Mouse (Mus musculus) natural killer cell, adult 2 months (primary cell): ENCODE measurements around the gene Col12a1.
"Not testable (repeated sequence)": the region's sequence is repeated elsewhere in the genome, so short reads cannot be mapped to it uniquely, and the experiment has no call there.

ENCODE experiments used
- DNase-seq, 2 experiments: peaks; one replicate each; pipeline ENCODE4 v3.0.0; 2022; ENCODE audit warnings: low spot score in 2 of 2

Col12a1 gene

GRCm38 (mm10) chr9:79689771-79690535 lies 28.7 kb downstream of the Col12a1 start:
- no peak for DNase-seq

- DNase-seq = no peak
Measured at GRCm38 (mm10) chr9:79689342-79689741, 29.3 kb downstream of the Col12a1 start.

GRCm38 (mm10) chr9:79687227-79687626 lies 31.4 kb downstream of the Col12a1 start:
- DNase-seq = no peak

GRCm38 (mm10) chr9:79686049-79686448 lies 32.6 kb downstream of the Col12a1 start:
- DNase-seq = no peak

- DNase-seq = no peak
Measured at GRCm38 (mm10) chr9:79680453-79681240, 38.0 kb downstream of the Col12a1 start.

- not testable (repeated sequence) for DNase-seq
Measured at GRCm38 (mm10) chr9:79668806-79669205, 49.8 kb downstream of the Col12a1 start.

- DNase-seq = no peak
Measured at GRCm38 (mm10) chr9:79653327-79654150, 65.1 kb downstream of the Col12a1 start.

GRCm38 (mm10) chr9:79648587-79648986 lies 70.0 kb downstream of the Col12a1 start:
- no peak for DNase-seq

- no peak for DNase-seq
Measured at GRCm38 (mm10) chr9:79645757-79646156, 72.9 kb downstream of the Col12a1 start.

- DNase-seq = no peak
Measured at GRCm38 (mm10) chr9:79639430-79640090, 79.1 kb downstream of the Col12a1 start.

- DNase-seq = no peak
Measured at GRCm38 (mm10) chr9:79637879-79638278, 80.8 kb downstream of the Col12a1 start.

- DNase-seq = no peak
Measured at GRCm38 (mm10) chr9:79634076-79634475, 84.6 kb downstream of the Col12a1 start.

- no peak for DNase-seq
Measured at GRCm38 (mm10) chr9:79631186-79631585, 87.4 kb downstream of the Col12a1 start.

GRCm38 (mm10) chr9:79618839-79619597 lies 99.6 kb downstream of the Col12a1 start:
- no peak for DNase-seq

- DNase-seq = no peak
Measured at GRCm38 (mm10) chr9:79617336-79617735, 101.3 kb downstream of the Col12a1 start.

- no peak for DNase-seq
Measured at GRCm38 (mm10) chr9:79616040-79616439, 102.6 kb downstream of the Col12a1 start.

GRCm38 (mm10) chr9:79610286-79610685 lies 108.3 kb downstream of the Col12a1 start:
- no peak for DNase-seq

- no peak for DNase-seq
Measured at GRCm38 (mm10) chr9:79609661-79610060, 109.0 kb downstream of the Col12a1 start.

GRCm38 (mm10) chr9:79608795-79609194 lies 109.8 kb downstream of the Col12a1 start:
- no peak for DNase-seq

- no peak for DNase-seq
Measured at GRCm38 (mm10) chr9:79608062-79608531, 110.5 kb downstream of the Col12a1 start.

- no peak for DNase-seq
Measured at GRCm38 (mm10) chr9:79606122-79606521, 112.5 kb downstream of the Col12a1 start.
